Mouse (Mus musculus) hindbrain, embryonic 15.5 days (tissue): ENCODE data around the gene Kdm6b. TPM values are rescaled to one million over a fixed set of nuclear protein-coding genes. Genes with fewer than 3 reads are reported as not detected.

Experiments
- ATAC-seq: fragments of 200-750 bp; cut with Nextera tagmentation; 2 replicates; pipeline ENCODE4 v1.8.0; 2017; ENCODE audit warnings: low read depth, moderate number of reproducible peaks, moderate TSS enrichment; ENCODE audit not compliant: low FRiP score
- H3K27ac ChIP-seq: fragments of 300-500 bp; sonication (generic); replicated peaks from 2 replicates; pipeline ENCODE4 v1.5.1; 2015; ENCODE audit warnings: mild to moderate bottlenecking, inconsistent platforms
- H3K27me3 ChIP-seq: fragments of 300-500 bp; sonication (generic); 2 replicates; pipeline ENCODE4 v1.6.1; 2015; ENCODE audit warnings: control low read depth, inconsistent platforms
- H3K36me3 ChIP-seq: fragments of 300-500 bp; sonication (generic); 2 replicates; pipeline ENCODE4 v1.6.1; 2015; ENCODE audit warnings: control low read depth, inconsistent platforms
- H3K4me1 ChIP-seq: fragments of 300-500 bp; sonication (generic); replicated peaks from 2 replicates; pipeline ENCODE4 v1.6.1; 2015; ENCODE audit warnings: control low read depth, inconsistent platforms
- H3K4me2 ChIP-seq: fragments of 300-500 bp; sonication (generic); 2 replicates; pipeline ENCODE4 v1.6.1; 2015; ENCODE audit warnings: moderate library complexity, mild to moderate bottlenecking, inconsistent platforms
- H3K4me3 ChIP-seq: fragments of 300-500 bp; sonication (generic); 2 replicates; pipeline ENCODE4 v1.5.1; 2015; ENCODE audit warnings: mild to moderate bottlenecking, inconsistent platforms
- H3K9ac ChIP-seq: fragments of 300-500 bp; sonication (generic); 2 replicates; pipeline ENCODE4 v1.6.1; 2015; ENCODE audit warnings: inconsistent platforms
- H3K9me3 ChIP-seq: fragments of 300-500 bp; sonication (generic); 2 replicates; pipeline ENCODE4 v1.6.1; 2016; ENCODE audit warnings: control low read depth, inconsistent platforms
- WGBS: fragments of 180-500 bp; shearing (Covaris S2); methylation state at CpG from one replicate; pipeline ENCODE4 v1.1.7; 2015; 5-methylcytosine and 5-hydroxymethylcytosine counted together
- polyA plus RNA-seq: library from polyadenylated mRNA; unstranded; fragments of >200 nt; fragmentation: Nextera tagmentation; extraction: Ambion mirVana; gene quantifications from 2 replicates; pipeline ENCODE4 v1.2.1, GENCODE M21; 2015

Gene Kdm6b
- polyA plus RNA-seq, 1 experiment from 2014 or later, result 34.9 TPM

DNA sequence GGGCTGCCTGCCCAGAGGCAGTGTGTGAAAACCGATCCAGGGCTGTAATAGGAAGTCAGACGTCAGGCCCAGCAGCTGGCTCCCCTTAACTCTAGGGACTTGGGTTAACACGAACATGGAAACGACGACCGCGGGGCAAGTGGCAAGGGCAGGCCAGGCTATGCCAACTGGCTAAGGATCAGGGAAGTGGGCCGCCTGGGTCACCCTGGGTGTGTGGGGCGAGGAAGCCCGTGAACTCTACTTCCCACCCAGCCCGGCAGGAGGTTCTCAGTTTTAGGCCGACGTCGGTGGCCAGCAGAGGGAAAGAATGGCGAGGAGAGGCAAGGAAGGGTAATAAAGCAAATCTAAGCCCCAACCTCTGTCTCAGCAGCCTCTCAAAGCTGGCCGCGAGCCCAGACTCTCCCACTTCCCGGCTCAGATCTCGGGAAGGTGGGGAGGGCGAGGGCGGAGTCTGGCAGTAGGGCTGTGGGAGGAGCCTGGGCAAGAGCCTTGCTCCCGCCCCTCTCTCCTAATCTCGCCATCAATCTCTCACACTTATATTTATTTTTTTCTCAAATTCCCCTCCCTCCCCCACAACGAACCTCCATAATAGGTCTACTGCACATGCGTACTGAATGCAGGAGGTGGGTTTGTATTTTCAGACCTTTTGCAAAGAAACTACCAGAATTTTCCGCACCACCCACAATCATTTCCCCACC is 47.2 kb downstream of the Kdm6b start:
- WGBS, result under 1% methylated on average over 26 of the region's 26 CpGs
- H3K4me1 ChIP-seq, result peaks cover 54% of the 10 kb centered on the region
- H3K27ac ChIP-seq, result peak overlapping the region; percentile 100
- H3K9ac ChIP-seq, result peak overlapping the region; percentile 99
- peaks cover 23% of the 10 kb centered on the region for H3K36me3 ChIP-seq
- no peaks in the 10 kb centered on the region for H3K27me3 ChIP-seq
- H3K4me2 ChIP-seq, result peak overlapping the region; percentile 88
- H3K4me3 ChIP-seq, result peak overlapping the region; percentile 91
- no peaks in the 10 kb centered on the region for H3K9me3 ChIP-seq
- ATAC-seq, result peak; percentile 89

DNA sequence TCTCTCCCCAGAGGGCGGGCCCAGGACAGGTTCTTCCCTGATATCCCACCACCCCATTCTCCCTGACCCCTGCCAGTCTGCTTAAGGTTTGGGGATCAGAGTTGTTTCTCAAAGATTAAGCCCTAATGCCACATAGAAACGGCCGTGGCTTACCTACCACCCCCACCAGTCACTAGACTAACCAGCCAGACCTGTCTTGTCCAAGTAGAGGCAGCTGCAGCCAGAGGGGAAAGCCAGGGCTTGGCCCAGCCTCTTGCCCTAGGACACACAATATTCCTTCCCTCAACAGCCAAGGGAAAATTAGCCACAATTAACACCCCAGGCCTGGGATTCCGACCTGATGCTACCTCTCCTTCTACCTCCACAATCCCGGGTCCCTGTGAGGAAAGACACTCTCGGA is 47.8 kb downstream of the Kdm6b start:
- H3K4me1 ChIP-seq, result peaks cover 48% of the 10 kb centered on the region
- 0 out of 2 replicates have a peak, but pooled peaks have one; percentile 4 for ATAC-seq
- no peaks in the 10 kb centered on the region for H3K9me3 ChIP-seq
- H3K36me3 ChIP-seq, result peaks cover 29% of the 10 kb centered on the region
- H3K4me2 ChIP-seq, result peak overlapping the region; percentile 88
- H3K27me3 ChIP-seq, result no peaks in the 10 kb centered on the region
- peak overlapping the region; percentile 100 for H3K27ac ChIP-seq
- 19% methylated on average over 6 of the region's 6 CpGs for WGBS
- peak overlapping the region; percentile 91 for H3K4me3 ChIP-seq
- H3K9ac ChIP-seq, result peak overlapping the region; percentile 59

- Histone ChIP-seq H3K9me3 (no peaks in the 10 kb centered on the region), H3K36me3 (peaks cover 37% of the 10 kb centered on the region), H3K4me2 (peak overlapping the region; percentile 88), H3K4me1 (peaks cover 44% of the 10 kb centered on the region), H3K27me3 (no peaks in the 10 kb centered on the region), H3K4me3 (peak overlapping the region; percentile 91), H3K9ac (peak overlapping the region; percentile 59), H3K27ac (peak overlapping the region; percentile 100)
- WGBS, result 2% methylated on average over 6 of the region's 6 CpGs
- ATAC-seq, result peak; percentile 54
These were observed 48.6 kb downstream of the Kdm6b start for GRCm38 (mm10) chr11:69364910-69365309.

GRCm38 (mm10) chr11:69364376-69364775 is 49.1 kb downstream of the Kdm6b start:
- ATAC-seq, result no peak
- Histone ChIP-seq H3K4me1 (peaks cover 41% of the 10 kb centered on the region), H3K9ac (no peak overlapping the region), H3K4me2 (peak overlapping the region; percentile 88), H3K27me3 (no peaks in the 10 kb centered on the region), H3K9me3 (no peaks in the 10 kb centered on the region), H3K4me3 (0 out of 2 replicates have a peak overlapping the region, but pooled peaks have one; percentile 91), H3K27ac (peak overlapping the region; percentile 100), H3K36me3 (peaks cover 42% of the 10 kb centered on the region)
- WGBS, result 42% methylated on average over 8 of the region's 8 CpGs

GRCm38 (mm10) chr11:69362479-69362878 is 51.0 kb downstream of the Kdm6b start:
- Histone ChIP-seq H3K36me3 (peaks cover 61% of the 10 kb centered on the region), H3K4me2 (no peak overlapping the region), H3K9ac (no peak overlapping the region), H3K4me3 (no peak overlapping the region), H3K9me3 (no peaks in the 10 kb centered on the region), H3K27ac (no peak overlapping the region), H3K27me3 (no peaks in the 10 kb centered on the region), H3K4me1 (peaks cover 34% of the 10 kb centered on the region)
- no peak for ATAC-seq
- WGBS, result 89% methylated on average over 2 of the region's 2 CpGs

DNA sequence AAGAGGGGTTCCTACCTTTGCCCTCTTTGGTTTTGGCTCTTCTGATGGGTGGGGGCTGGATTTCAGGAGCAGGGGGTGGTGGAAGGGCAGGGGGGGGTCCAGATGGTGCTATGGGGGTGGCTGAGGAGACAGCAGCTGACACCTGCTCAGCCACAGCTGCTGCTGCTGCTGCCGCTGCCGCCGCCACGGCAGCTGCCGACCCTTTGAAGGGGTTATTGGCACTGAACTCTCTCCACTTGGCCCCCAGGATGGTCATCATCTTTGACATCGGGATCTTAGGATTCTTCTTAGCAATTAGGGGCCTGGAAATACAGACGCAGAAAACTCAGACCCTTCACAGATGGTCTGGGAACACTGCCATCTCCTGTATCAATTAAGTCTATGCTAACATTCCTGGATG is 51.5 kb downstream of the Kdm6b start:
- ATAC-seq, result no peak
- H3K9ac ChIP-seq, result no peak overlapping the region
- no peak overlapping the region for H3K27ac ChIP-seq
- H3K9me3 ChIP-seq, result no peaks in the 10 kb centered on the region
- H3K36me3 ChIP-seq, result peaks cover 66% of the 10 kb centered on the region
- no peaks in the 10 kb centered on the region for H3K27me3 ChIP-seq
- H3K4me2 ChIP-seq, result no peak overlapping the region
- H3K4me1 ChIP-seq, result peaks cover 30% of the 10 kb centered on the region
- no peak overlapping the region for H3K4me3 ChIP-seq
- WGBS, result 64% methylated on average over 7 of the region's 7 CpGs

DNA sequence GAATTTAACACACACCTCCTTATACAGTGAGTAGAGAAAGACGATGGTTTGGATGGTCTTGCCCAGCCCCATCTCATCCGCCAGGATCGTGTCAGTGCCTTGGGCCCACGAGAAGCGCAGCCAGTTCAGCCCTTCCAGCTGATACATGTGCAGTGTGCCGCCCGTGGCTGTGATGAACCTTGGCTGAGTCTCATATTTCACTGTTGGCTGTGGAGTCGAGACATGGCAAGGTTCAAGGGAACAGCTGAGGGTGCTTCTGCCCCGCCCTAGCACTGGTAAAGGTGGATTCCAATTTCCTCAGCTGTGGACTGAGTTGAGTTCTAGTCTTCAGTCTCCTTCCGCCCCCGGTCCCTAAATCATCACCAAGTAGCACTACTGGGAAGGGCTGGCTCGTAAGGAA is 55.8 kb downstream of the Kdm6b start:
- H3K4me3 ChIP-seq, result no peak overlapping the region
- 95% methylated on average over 12 of the region's 12 CpGs for WGBS
- peaks cover 97% of the 10 kb centered on the region for H3K36me3 ChIP-seq
- no peaks in the 10 kb centered on the region for H3K27me3 ChIP-seq
- no peak overlapping the region for H3K4me2 ChIP-seq
- H3K9me3 ChIP-seq, result no peaks in the 10 kb centered on the region
- no peak for ATAC-seq
- H3K9ac ChIP-seq, result no peak overlapping the region
- no peak overlapping the region for H3K27ac ChIP-seq
- H3K4me1 ChIP-seq, result 0 out of 2 replicates have a peak, but pooled peaks cover 6% of the 10 kb centered on the region

- H3K27ac ChIP-seq, result no peak overlapping the region
- no peak for ATAC-seq
- no peaks in the 10 kb centered on the region for H3K9me3 ChIP-seq
- H3K36me3 ChIP-seq, result peaks cover 99% of the 10 kb centered on the region
- H3K27me3 ChIP-seq, result no peaks in the 10 kb centered on the region
- H3K4me1 ChIP-seq, result no peaks in the 10 kb centered on the region
- no peak overlapping the region for H3K4me3 ChIP-seq
- H3K4me2 ChIP-seq, result no peak overlapping the region
- no peak overlapping the region for H3K9ac ChIP-seq
- 91% methylated on average over 5 of the region's 5 CpGs for WGBS
These were observed 56.9 kb downstream of the Kdm6b start for GRCm38 (mm10) chr11:69356544-69356943.

Other genes with a start within 250 kb of the Kdm6b start
- gene Alox8, start 215.8 kb downstream of the Kdm6b start, polyA plus RNA-seq, result 0.34 and 0.44 TPM in 2 replicates
- gene Gucy2e, start 176.6 kb downstream of the Kdm6b start, polyA plus RNA-seq, result 0.40 and 0.43 TPM in 2 replicates
- gene Cntrob, start 89.9 kb downstream of the Kdm6b start, polyA plus RNA-seq, result 16.2 and 17.3 TPM in 2 replicates
- 183 and 187 TPM in 2 replicates for gene Trappc1, start 89.7 kb downstream of the Kdm6b start, polyA plus RNA-seq
- 4.7 and 5.9 TPM in 2 replicates for gene Kcnab3, start 87.4 kb downstream of the Kdm6b start, polyA plus RNA-seq
- 221 and 228 TPM in 2 replicates for gene Rnf227, start 73.2 kb downstream of the Kdm6b start, polyA plus RNA-seq
- 83.5 and 83.7 TPM in 2 replicates for gene Chd3, start 44.3 kb downstream of the Kdm6b start, polyA plus RNA-seq
- 109 and 121 TPM in 2 replicates for gene Naa38, start 18.2 kb downstream of the Kdm6b start, polyA plus RNA-seq
- 30.6 and 33.5 TPM in 2 replicates for gene Cyb5d1, start 18.0 kb downstream of the Kdm6b start, polyA plus RNA-seq
- gene Tmem88, start 15.4 kb downstream of the Kdm6b start, polyA plus RNA-seq, result 6.8 and 7.2 TPM in 2 replicates
- gene Dnah2, start 135.4 kb upstream of the Kdm6b start, polyA plus RNA-seq, result 3.4 and 4.0 TPM in 2 replicates
- 134 and 160 TPM in 2 replicates for gene Efnb3, start 146.5 kb upstream of the Kdm6b start, polyA plus RNA-seq
- gene Wrap53, start 166.6 kb upstream of the Kdm6b start, polyA plus RNA-seq, result 19.6 and 20.6 TPM in 2 replicates
- gene Trp53, start 166.7 kb upstream of the Kdm6b start, polyA plus RNA-seq, result 61.1 and 64.2 TPM in 2 replicates
- 71.9 and 89.4 TPM in 2 replicates for gene Atp1b2, start 192.3 kb upstream of the Kdm6b start, polyA plus RNA-seq
- not detected in 2 replicates for gene Shbg, start 204.2 kb upstream of the Kdm6b start, polyA plus RNA-seq
- 22.5 and 23.9 TPM in 2 replicates for gene Sat2, start 208.3 kb upstream of the Kdm6b start, polyA plus RNA-seq
- gene Fxr2, start 219.3 kb upstream of the Kdm6b start, polyA plus RNA-seq, result 41.3 and 41.5 TPM in 2 replicates
- gene Sox15, start 241.6 kb upstream of the Kdm6b start, polyA plus RNA-seq, result not detected in 2 replicates
- gene Mpdu1, start 249.0 kb upstream of the Kdm6b start, polyA plus RNA-seq, result 101 and 108 TPM in 2 replicates